Mouse (Mus musculus) testis, adult 2 months (tissue): ENCODE data around the gene Il4i1.

Source experiments
- CTCF ChIP-seq: fragments of 200-500 bp; IDR thresholded peaks from 2 replicates; pipeline ENCODE4 v1.5.1; 2012; ENCODE audit warnings: low read depth, mild to moderate bottlenecking, inconsistent platforms, low read length, moderate library complexity; ENCODE audit not compliant: control insufficient read depth, insufficient read depth, insufficient replicate concordance
- POLR2A ChIP-seq: fragments of 200-500 bp; IDR thresholded peaks from 2 replicates; pipeline ENCODE4 v1.6.1; 2012; ENCODE audit warnings: low read depth, mild to moderate bottlenecking, inconsistent platforms, low read length, moderate library complexity; ENCODE audit not compliant: control insufficient read depth

- TF ChIP-seq CTCF (no peak), POLR2A (no peak)
These were observed 3.7 kb downstream of the Il4i1 start for GRCm38 (mm10) chr7:44819863-44820262.
